Mouse (Mus musculus) gastrocnemius, adult 2 months (tissue): ENCODE measurements at regions not wholly inside any gene's neighbourhood (a gene's known extent, or its start where the extent isn't known, plus 50 kb on each side); places are given as distances from the start of the nearest gene placed in this dataset.

Experiments used
- DNase-seq: peaks from one replicate; pipeline ENCODE4 v3.0.0; 2022
- H3K27ac ChIP-seq: fragments of 200-600 bp; 2 replicates; pipeline ENCODE4 v1.8.1; 2022; ENCODE audit warnings: mild to moderate bottlenecking
- H3K4me3 ChIP-seq: fragments of 200-600 bp; 2 replicates; pipeline ENCODE4 v1.8.1; 2022; ENCODE audit warnings: mild to moderate bottlenecking, moderate library complexity
- CTCF ChIP-seq: fragments of 200-600 bp; IDR thresholded peaks from 2 replicates; pipeline ENCODE4 v1.8.1; 2022; ENCODE audit warnings: antibody characterized with exemption, mild to moderate bottlenecking, moderate library complexity
- intact Hi-C: fragments of 180-260 bp; cut with DNase I; formaldehyde crosslinking; loops from one replicate; pipeline ENCODE4 v1.15.1; 2025

- no peak for TF ChIP-seq CTCF
Observed at GRCm38 (mm10) chr13:26714056-26714455, 55.9 kb downstream of the Hdgfl1 start.

GRCm38 (mm10) chr13:26699062-26699684, 70.8 kb downstream of the Hdgfl1 start:
- intact Hi-C loops: no loop called here
- DNase-seq: no peak

More at GRCm38 (mm10) chr13:26714056-26714455, 55.9 kb downstream of the Hdgfl1 start:
- peak; percentile 32 for DNase-seq
- Histone ChIP-seq H3K4me3 (no peak overlapping the region), H3K27ac (no peak overlapping the region)
- intact Hi-C loops: no loop called here

GRCm38 (mm10) chr13:26659471-26659870, 110.5 kb downstream of the Hdgfl1 start:
- Histone ChIP-seq H3K4me3 (no peak overlapping the region), H3K27ac (no peak overlapping the region)
- DNase-seq: no peak
- intact Hi-C loops: no loop called here
- no peak for TF ChIP-seq CTCF

More at GRCm38 (mm10) chr13:26699062-26699684, 70.8 kb downstream of the Hdgfl1 start:
- H3K4me3 ChIP-seq: no peak overlapping the region
- TF ChIP-seq CTCF: no peak
- no peak overlapping the region for H3K27ac ChIP-seq

GRCm38 (mm10) chr13:26657010-26657611, 112.9 kb downstream of the Hdgfl1 start:
- no peak overlapping the region for H3K27ac ChIP-seq
- DNase-seq: no peak

More at GRCm38 (mm10) chr13:26657010-26657611, 112.9 kb downstream of the Hdgfl1 start:
- intact Hi-C loops: no loop called here
- no peak overlapping the region for H3K4me3 ChIP-seq
- TF ChIP-seq CTCF: no peak
